Mouse (Mus musculus): Measurements from ENCODE around the gene Lamtor4. TPM values are rescaled to one million over a fixed set of nuclear protein-coding genes. Genes with fewer than 3 reads are reported as not detected.

Gene Lamtor4
- polyA plus RNA-seq, 1 experiment = not detected

- TF ChIP-seq CTCF (IDR thresholded peaks at IDR 0.05; ENCODE audit: insufficient read depth, low read depth, low read length) (no peak), POLR2A (IDR thresholded peaks at IDR 0.05; ENCODE audit: insufficient read depth, low read depth, low read length) (no peak)
- Histone ChIP-seq H3K27ac (ENCODE audit: insufficient read depth, low read depth, low read length) (no peak overlapping the region), H3K4me3 (ENCODE audit: insufficient read depth, low read depth, low read length) (no peak overlapping the region), H3K4me1 (ENCODE audit: control insufficient read depth, insufficient read depth, low read length) (no peaks in the 10 kb centered on the region)
- 73% methylated on average over 2 of the region's 2 CpGs for WGBS
These were observed 27.9 kb upstream of the Lamtor4 start for GRCm38 (mm10) chr5:138227367-138227766.

DNA sequence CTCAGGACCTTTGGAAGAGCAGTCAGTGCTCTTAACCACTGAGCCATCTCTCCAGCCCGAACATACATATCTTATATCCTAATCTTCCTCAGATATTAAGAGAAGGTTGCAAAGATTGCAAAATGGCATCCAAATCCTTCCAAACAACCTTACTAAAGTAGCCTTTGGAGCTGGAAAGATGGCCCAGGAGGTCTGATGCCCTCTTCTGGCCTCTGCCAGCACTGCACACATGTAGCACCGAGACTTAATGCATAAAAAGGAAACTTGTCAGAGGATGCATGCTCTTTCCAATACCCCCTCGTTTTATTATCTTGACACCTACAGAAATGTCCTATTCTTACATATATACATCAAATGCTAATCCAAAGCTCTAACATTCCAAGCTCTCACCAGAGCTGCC, 27.3 kb upstream of the Lamtor4 start:
- WGBS = 54% methylated on average over 3 of the region's 3 CpGs
- TF ChIP-seq CTCF (IDR thresholded peaks at IDR 0.05; ENCODE audit: insufficient read depth, low read depth, low read length) = no peak
- no peak for TF ChIP-seq POLR2A (IDR thresholded peaks at IDR 0.05; ENCODE audit: insufficient read depth, low read depth, low read length)
- Histone ChIP-seq H3K4me1 (ENCODE audit: control insufficient read depth, insufficient read depth, low read length) (no peaks in the 10 kb centered on the region), H3K4me3 (ENCODE audit: insufficient read depth, low read depth, low read length) (no peak overlapping the region), H3K27ac (ENCODE audit: insufficient read depth, low read depth, low read length) (no peak overlapping the region)

GRCm38 (mm10) chr5:138229511-138229910, 25.8 kb upstream of the Lamtor4 start:
- TF ChIP-seq CTCF (IDR thresholded peaks at IDR 0.05; ENCODE audit: insufficient read depth, low read depth, low read length) (no peak), POLR2A (IDR thresholded peaks at IDR 0.05; ENCODE audit: insufficient read depth, low read depth, low read length) (no peak)
- no peak overlapping the region for H3K4me3 ChIP-seq (ENCODE audit: insufficient read depth, low read depth, low read length)
- no peaks in the 10 kb centered on the region for H3K4me1 ChIP-seq (ENCODE audit: control insufficient read depth, insufficient read depth, low read length)
- H3K27ac ChIP-seq (ENCODE audit: insufficient read depth, low read depth, low read length) = no peak overlapping the region
- WGBS = 91% methylated on average over 3 of the region's 3 CpGs

DNA sequence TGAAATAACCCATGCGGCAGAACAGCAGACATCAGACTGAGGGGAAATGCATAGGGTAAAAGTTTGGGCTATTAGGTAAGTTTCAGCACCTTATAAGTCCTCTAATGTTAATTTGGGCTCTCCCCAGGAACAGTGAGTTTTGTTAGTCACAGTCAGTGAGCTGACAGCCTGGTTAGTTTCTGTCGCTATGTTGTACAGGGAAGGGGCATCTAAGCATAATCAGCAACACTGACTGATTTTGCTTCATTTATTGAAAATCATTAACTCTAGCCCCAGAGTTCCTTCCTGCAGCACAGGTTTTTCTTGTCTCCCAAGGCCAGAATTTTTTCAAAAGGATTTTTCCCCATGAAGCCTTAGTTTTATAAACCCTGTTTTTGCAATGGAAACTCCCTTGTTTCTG, 21.5 kb upstream of the Lamtor4 start:
- no peak for TF ChIP-seq CTCF (IDR thresholded peaks at IDR 0.05; ENCODE audit: insufficient read depth, low read depth, low read length)
- TF ChIP-seq POLR2A (IDR thresholded peaks at IDR 0.05; ENCODE audit: insufficient read depth, low read depth, low read length) = no peak
- 94% methylated on average over 2 of the region's 2 CpGs for WGBS
- H3K27ac ChIP-seq (ENCODE audit: insufficient read depth, low read depth, low read length) = no peak overlapping the region
- H3K4me1 ChIP-seq (ENCODE audit: control insufficient read depth, insufficient read depth, low read length) = no peaks in the 10 kb centered on the region
- no peak overlapping the region for H3K4me3 ChIP-seq (ENCODE audit: insufficient read depth, low read depth, low read length)

GRCm38 (mm10) chr5:138234224-138234623, 21.1 kb upstream of the Lamtor4 start:
- H3K4me1 ChIP-seq (ENCODE audit: control insufficient read depth, insufficient read depth, low read length) = no peaks in the 10 kb centered on the region

DNA sequence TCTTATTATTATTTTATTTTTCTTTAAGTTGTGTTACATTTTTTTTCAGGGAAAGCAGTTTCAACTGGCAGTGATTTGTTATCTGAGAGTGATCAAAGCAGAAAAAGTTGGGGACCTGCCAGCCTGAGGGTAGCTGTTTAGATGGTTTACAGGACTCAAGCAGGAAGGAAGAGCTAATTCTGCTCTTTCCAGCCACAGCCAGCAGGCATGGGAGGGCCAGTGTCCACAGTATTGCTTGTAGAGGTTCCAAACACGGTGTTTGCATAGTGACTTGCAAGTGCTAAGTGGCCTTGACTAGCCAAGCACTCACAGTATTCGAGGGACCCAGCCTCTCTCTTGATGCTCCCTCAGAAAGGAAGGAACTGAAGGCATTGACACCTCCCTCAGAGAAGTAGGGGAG, 13.8 kb upstream of the Lamtor4 start:
- TF ChIP-seq POLR2A (IDR thresholded peaks at IDR 0.05; ENCODE audit: insufficient read depth, low read depth, low read length) (no peak), CTCF (IDR thresholded peaks at IDR 0.05; ENCODE audit: insufficient read depth, low read depth, low read length) (no peak)
- H3K4me1 ChIP-seq (ENCODE audit: control insufficient read depth, insufficient read depth, low read length) = no peaks in the 10 kb centered on the region
- H3K4me3 ChIP-seq (ENCODE audit: insufficient read depth, low read depth, low read length) = no peak overlapping the region
- no peak overlapping the region for H3K27ac ChIP-seq (ENCODE audit: insufficient read depth, low read depth, low read length)
- WGBS = 38% methylated on average over 2 of the region's 2 CpGs

More at GRCm38 (mm10) chr5:138234224-138234623, 21.1 kb upstream of the Lamtor4 start:
- no peak overlapping the region for H3K27ac ChIP-seq (ENCODE audit: insufficient read depth, low read depth, low read length)
- TF ChIP-seq CTCF (IDR thresholded peaks at IDR 0.05; ENCODE audit: insufficient read depth, low read depth, low read length) = no peak
- TF ChIP-seq POLR2A (IDR thresholded peaks at IDR 0.05; ENCODE audit: insufficient read depth, low read depth, low read length) = no peak
- H3K4me3 ChIP-seq (ENCODE audit: insufficient read depth, low read depth, low read length) = no peak overlapping the region

GRCm38 (mm10) chr5:138251144-138251543, 4.1 kb upstream of the Lamtor4 start:
- WGBS = 85% methylated on average over 12 of the region's 12 CpGs
- no peak overlapping the region for H3K4me3 ChIP-seq (ENCODE audit: insufficient read depth, low read depth, low read length)
- H3K27ac ChIP-seq (ENCODE audit: insufficient read depth, low read depth, low read length) = no peak overlapping the region
- peaks cover 2% of the 10 kb centered on the region; the same call in 1 of the 2 replicates for H3K4me1 ChIP-seq (ENCODE audit: control insufficient read depth, insufficient read depth, low read length)
- TF ChIP-seq POLR2A (IDR thresholded peaks at IDR 0.05; ENCODE audit: insufficient read depth, low read depth, low read length) (no peak), CTCF (IDR thresholded peaks at IDR 0.05; ENCODE audit: insufficient read depth, low read depth, low read length) (no peak)

GRCm38 (mm10) chr5:138253061-138253460, 2.2 kb upstream of the Lamtor4 start:
- TF ChIP-seq CTCF (IDR thresholded peaks at IDR 0.05; ENCODE audit: insufficient read depth, low read depth, low read length) = no peak
- TF ChIP-seq POLR2A (IDR thresholded peaks at IDR 0.05; ENCODE audit: insufficient read depth, low read depth, low read length) = no peak
- WGBS = 93% methylated on average over 3 of the region's 3 CpGs
- H3K27ac ChIP-seq (ENCODE audit: insufficient read depth, low read depth, low read length) = no peak overlapping the region
- peaks cover 5% of the 10 kb centered on the region for H3K4me1 ChIP-seq (ENCODE audit: control insufficient read depth, insufficient read depth, low read length)
- no peak overlapping the region for H3K4me3 ChIP-seq (ENCODE audit: insufficient read depth, low read depth, low read length)

- TF ChIP-seq POLR2A (IDR thresholded peaks at IDR 0.05; ENCODE audit: insufficient read depth, low read depth, low read length) = no peak
- TF ChIP-seq CTCF (IDR thresholded peaks at IDR 0.05; ENCODE audit: insufficient read depth, low read depth, low read length) = no peak
These were observed 799 bp downstream of the Lamtor4 start for GRCm38 (mm10) chr5:138256094-138256467.

More at GRCm38 (mm10) chr5:138256094-138256467, 799 bp downstream of the Lamtor4 start:
- peak overlapping the region; percentile 84 for H3K4me3 ChIP-seq (ENCODE audit: insufficient read depth, low read depth, low read length)
- peaks cover 14% of the 10 kb centered on the region for H3K4me1 ChIP-seq (ENCODE audit: control insufficient read depth, insufficient read depth, low read length)
- WGBS = 13% methylated on average over 7 of the region's 7 CpGs
- peak overlapping the region; percentile 85 for H3K27ac ChIP-seq (ENCODE audit: insufficient read depth, low read depth, low read length)

All from olfactory bulb, adult 2 months (tissue).